Mouse (Mus musculus): ENCODE data around the gene Apopt1.

Apopt1 gene

GRCm38 (mm10) chr12:111713004-111713651, at the start of gene Apopt1, which contains the start of gene Bag5:
Apopt1 (plus strand) TSS chr12:111713261.
Bag5 (minus strand) TSS chr12:111713257.
- peak; percentile 88 for DNase-seq (ENCODE audit: low read depth, low spot score)

GRCm38 (mm10) chr12:111664144-111664634, 48.9 kb upstream of the Apopt1 start:
- DNase-seq (ENCODE audit: low read depth, low spot score) = peak; percentile 39

GRCm38 (mm10) chr12:111665041-111665880, 47.8 kb upstream of the Apopt1 start:
- DNase-seq (ENCODE audit: low read depth, low spot score) = no peak

- DNase-seq (ENCODE audit: low read depth, low spot score) = no peak
Observed at GRCm38 (mm10) chr12:111666380-111666779, 46.7 kb upstream of the Apopt1 start.

GRCm38 (mm10) chr12:111667421-111667820, 45.6 kb upstream of the Apopt1 start:
- no peak for DNase-seq (ENCODE audit: low read depth, low spot score)

GRCm38 (mm10) chr12:111668457-111668912, 44.6 kb upstream of the Apopt1 start:
- DNase-seq (ENCODE audit: low read depth, low spot score) = peak; percentile 94

GRCm38 (mm10) chr12:111669000-111669788, 43.9 kb upstream of the Apopt1 start:
- no peak for DNase-seq (ENCODE audit: low read depth, low spot score)

GRCm38 (mm10) chr12:111669961-111670360, 43.1 kb upstream of the Apopt1 start:
- no peak for DNase-seq (ENCODE audit: low read depth, low spot score)

- no peak for DNase-seq (ENCODE audit: low read depth, low spot score)
Observed at GRCm38 (mm10) chr12:111670371-111670971, 42.6 kb upstream of the Apopt1 start.

GRCm38 (mm10) chr12:111670976-111671375, 42.1 kb upstream of the Apopt1 start:
- DNase-seq (ENCODE audit: low read depth, low spot score) = no peak

GRCm38 (mm10) chr12:111671431-111671902, 41.6 kb upstream of the Apopt1 start:
- no peak for DNase-seq (ENCODE audit: low read depth, low spot score)

GRCm38 (mm10) chr12:111672176-111672575, 40.9 kb upstream of the Apopt1 start, which contains the start of gene Ckb:
Ckb (minus strand) TSS chr12:111672338.
- peak; percentile 71 for DNase-seq (ENCODE audit: low read depth, low spot score)

- no peak for DNase-seq (ENCODE audit: low read depth, low spot score)
Observed at GRCm38 (mm10) chr12:111672581-111672980, 40.5 kb upstream of the Apopt1 start.

- DNase-seq (ENCODE audit: low read depth, low spot score) = no peak
Observed at GRCm38 (mm10) chr12:111674850-111675486, 38.1 kb upstream of the Apopt1 start.

GRCm38 (mm10) chr12:111675797-111676580, 37.1 kb upstream of the Apopt1 start:
- no peak for DNase-seq (ENCODE audit: low read depth, low spot score)

- DNase-seq (ENCODE audit: low read depth, low spot score) = no peak
Observed at GRCm38 (mm10) chr12:111677421-111677820, 35.6 kb upstream of the Apopt1 start.

- peak; percentile 94 for DNase-seq (ENCODE audit: low read depth, low spot score)
Observed at GRCm38 (mm10) chr12:111677882-111678669, 35.0 kb upstream of the Apopt1 start, which contains the start of gene Trmt61a. Trmt61a (plus strand) TSS chr12:111678105.

- DNase-seq (ENCODE audit: low read depth, low spot score) = no peak
Observed at GRCm38 (mm10) chr12:111678670-111678933, 34.5 kb upstream of the Apopt1 start.

- DNase-seq (ENCODE audit: low read depth, low spot score) = no peak
Observed at GRCm38 (mm10) chr12:111678997-111679396, 34.1 kb upstream of the Apopt1 start.
